In genomic region chr11:97003170-97003569, GRCm38 (mm10) we compare ENCODE assay signal across 25 mouse cellular contexts. TPM values are rescaled to one million over a fixed set of nuclear protein-coding genes. Genes with fewer than 3 reads are reported as not detected.
DNase-seq lines count a peak whose midpoint lies in the region; ATAC-seq lines count a peak whose summit lies in the region.
"Had no signal": no experiment of that assay in that cellular context is flagged by ENCODE, and none has a peak within 500 bp of the region (broad histone marks: within the 10 kb centered on the region; RNA-seq: fewer than 3 reads in every experiment).

No protein-coding gene starts in this region.

- H3K4me3 ChIP-seq in forebrain, embryonic 10.5 days = no peak overlapping the region
- H3K4me3 ChIP-seq in forebrain, embryonic 14.5 days (ENCODE audit: low read depth, low read length) = no peak overlapping the region
- no peak overlapping the region for H3K4me3 ChIP-seq in midbrain, embryonic 11.5 days (ENCODE audit: low read depth, low read length)
- H3K4me3 ChIP-seq in midbrain, embryonic 13.5 days (replicated peaks) = no peak overlapping the region
- H3K4me3 ChIP-seq: embryonic facial prominence, embryonic 12.5 days; forebrain, embryonic 13.5 days; heart, adult 2 months; heart, embryonic 15.5 days; hindbrain, embryonic 12.5 days; intestine, embryonic 15.5 days had no signal

- H3K27me3 ChIP-seq in forebrain, embryonic 10.5 days (ENCODE audit: poor library complexity, severe bottlenecking) = peaks cover 81% of the 10 kb centered on the region
- no peaks in the 10 kb centered on the region; the same call in 1 of the 2 replicates for H3K27me3 ChIP-seq in forebrain, embryonic 14.5 days (replicated peaks; ENCODE audit: control insufficient read depth, insufficient read depth, low read length)
- no peaks in the 10 kb centered on the region; the same call in 1 of the 2 replicates for H3K27me3 ChIP-seq in midbrain, embryonic 11.5 days (ENCODE audit: control insufficient read depth, insufficient read depth, low read length)
- peaks cover 23% of the 10 kb centered on the region for H3K27me3 ChIP-seq in midbrain, embryonic 13.5 days

- no peak for ATAC-seq in forebrain, embryonic 14.5 days
- ATAC-seq in midbrain, embryonic 11.5 days (ENCODE audit: low FRiP score) = no peak
- no peak for ATAC-seq in midbrain, embryonic 13.5 days
- ATAC-seq in granulocyte monocyte progenitor cell, adult 5-6 weeks (replicated peaks; ENCODE audit: poor library complexity, severe bottlenecking) = peak; percentile 63
- ATAC-seq: activated CD4-positive, CD25-positive, alpha-beta regulatory T cell, adult 4 months; CD4-positive, CD25-positive, alpha-beta regulatory T cell, adult 4 months; forebrain, embryonic 13.5 days; hindbrain, postnatal 0 days; intestine, embryonic 15.5 days had no signal

- no peak for DNase-seq in forebrain, embryonic 10.5 days (ENCODE audit: extremely low spot score, low spot score)
- no peak for DNase-seq in forebrain, embryonic 14.5 days (ENCODE audit: low spot score)
- DNase-seq in midbrain, embryonic 11.5 days (ENCODE audit: low spot score, missing footprints) = peak; percentile 86
- DNase-seq in frontal cortex, postnatal 36 days (ENCODE audit: low spot score in 2 of 2) = no peak
- DNase-seq in left cerebral cortex, postnatal 25 days (ENCODE audit: low spot score in 2 of 2) = no peak
- DNase-seq in c-Kit-positive CD71-positive TER-119-positive erythroid progenitor cells, embryonic 14.5 days (ENCODE audit: low spot score) = no peak
- DNase-seq: adrenal gland, postnatal 14 days; B cell, adult 2 months; cerebellum, adult 2 months; cerebellum, postnatal 10 days; gastrocnemius, postnatal 10 days; heart, adult 2 months; heart, postnatal 14 days; kidney, adult 18-20 months had no signal

- no peaks in the 10 kb centered on the region for H3K36me3 ChIP-seq in forebrain, embryonic 10.5 days (replicated peaks)
- no peaks in the 10 kb centered on the region for H3K36me3 ChIP-seq in forebrain, embryonic 14.5 days (ENCODE audit: control insufficient read depth, insufficient read depth, low read length)
- H3K36me3 ChIP-seq in midbrain, embryonic 11.5 days (ENCODE audit: control insufficient read depth, insufficient read depth, low read length) = no peaks in the 10 kb centered on the region
- H3K36me3 ChIP-seq in midbrain, embryonic 13.5 days = no peaks in the 10 kb centered on the region
- H3K36me3 ChIP-seq: embryonic facial prominence, embryonic 12.5 days; heart, embryonic 15.5 days; hindbrain, embryonic 12.5 days; intestine, embryonic 15.5 days had no signal

- intact Hi-C loops in left cerebral cortex, postnatal 25 days (cut with DNase I) = no loop called here

- H3K4me2 ChIP-seq in forebrain, embryonic 14.5 days (ENCODE audit: low read length) = no peak overlapping the region
- H3K4me2 ChIP-seq in midbrain, embryonic 11.5 days = no peak overlapping the region
- H3K4me2 ChIP-seq in midbrain, embryonic 13.5 days (replicated peaks) = no peak overlapping the region
- H3K4me2 ChIP-seq: embryonic facial prominence, embryonic 12.5 days; forebrain, embryonic 13.5 days; heart, embryonic 11.5 days; heart, embryonic 15.5 days; hindbrain, embryonic 12.5 days; intestine, embryonic 15.5 days had no signal

- H3K4me1 ChIP-seq in forebrain, embryonic 10.5 days = peaks cover 37% of the 10 kb centered on the region
- peaks cover 3% of the 10 kb centered on the region; the same call in 1 of the 2 replicates for H3K4me1 ChIP-seq in forebrain, embryonic 14.5 days (ENCODE audit: control insufficient read depth, insufficient read depth, low read length)
- 0 out of 2 replicates have a peak, but pooled peaks cover 3% of the 10 kb centered on the region for H3K4me1 ChIP-seq in midbrain, embryonic 11.5 days (ENCODE audit: control insufficient read depth, insufficient read depth, low read length)
- H3K4me1 ChIP-seq in midbrain, embryonic 13.5 days (replicated peaks) = peaks cover 4% of the 10 kb centered on the region; the same call in 1 of the 2 replicates
- H3K4me1 ChIP-seq: embryonic facial prominence, embryonic 12.5 days; heart, embryonic 15.5 days; hindbrain, embryonic 12.5 days; intestine, embryonic 15.5 days had no signal

- H3K9ac ChIP-seq in forebrain, embryonic 14.5 days (ENCODE audit: low read length) = no peak overlapping the region
- no peak overlapping the region for H3K9ac ChIP-seq in midbrain, embryonic 11.5 days (ENCODE audit: low read length)
- no peak overlapping the region for H3K9ac ChIP-seq in midbrain, embryonic 13.5 days (replicated peaks)
- H3K9ac ChIP-seq: embryonic facial prominence, embryonic 12.5 days; forebrain, embryonic 13.5 days; heart, embryonic 15.5 days; hindbrain, embryonic 12.5 days; intestine, embryonic 15.5 days had no signal

- H3K9me3 ChIP-seq in forebrain, embryonic 10.5 days = no peaks in the 10 kb centered on the region
- no peaks in the 10 kb centered on the region for H3K9me3 ChIP-seq in forebrain, embryonic 14.5 days (replicated peaks; ENCODE audit: control insufficient read depth, low read length)
- no peaks in the 10 kb centered on the region for H3K9me3 ChIP-seq in midbrain, embryonic 11.5 days (ENCODE audit: control insufficient read depth, low read length)
- no peaks in the 10 kb centered on the region for H3K9me3 ChIP-seq in midbrain, embryonic 13.5 days
- H3K9me3 ChIP-seq: embryonic facial prominence, embryonic 12.5 days; forebrain, embryonic 13.5 days; heart, embryonic 15.5 days; hindbrain, embryonic 12.5 days; intestine, embryonic 15.5 days had no signal

- WGBS in forebrain, embryonic 10.5 days = 41% methylated on average over 5 of the region's 5 CpGs
- 44% methylated on average over 5 of the region's 5 CpGs for WGBS in forebrain, embryonic 14.5 days
- 35% methylated on average over 5 of the region's 5 CpGs for WGBS in midbrain, embryonic 11.5 days
- WGBS in midbrain, embryonic 13.5 days = 39% methylated on average over 5 of the region's 5 CpGs

- H3K27ac ChIP-seq in forebrain, embryonic 10.5 days = 0 out of 2 replicates have a peak overlapping the region, but pooled peaks have one; percentile 17
- no peak overlapping the region for H3K27ac ChIP-seq in forebrain, embryonic 14.5 days (ENCODE audit: low read depth, low read length)
- no peak overlapping the region for H3K27ac ChIP-seq in midbrain, embryonic 11.5 days (ENCODE audit: low read depth, low read length)
- H3K27ac ChIP-seq in midbrain, embryonic 13.5 days = no peak overlapping the region
- H3K27ac ChIP-seq: embryonic facial prominence, embryonic 12.5 days; forebrain, embryonic 13.5 days; heart, adult 2 months; heart, embryonic 15.5 days; hindbrain, embryonic 12.5 days; hindbrain, postnatal 0 days; intestine, embryonic 15.5 days had no signal

RNA-seq across cellular contexts. Expression of gene Sp6, which starts 10.0 kb away (rescaled TPM):
- polyA plus RNA-seq in forebrain, embryonic 10.5 days (2016; fragmentation: Nextera tagmentation; extraction: Ambion mirVana) = 1.8 and 2.1 TPM in 2 replicates
- 0.17 TPM in 1 of 2 replicates, not detected in the other for polyA plus RNA-seq in forebrain, embryonic 14.5 days (2014; fragmentation: Nextera tagmentation; extraction: Ambion mirVana)
- not detected in 2 replicates for polyA plus RNA-seq in midbrain, embryonic 11.5 days (2014; fragmentation: Nextera tagmentation; extraction: Ambion mirVana)
- polyA plus RNA-seq in midbrain, embryonic 13.5 days (2015; fragmentation: Nextera tagmentation; extraction: Ambion mirVana) = 0.07 and 0.13 TPM in 2 replicates
- 0.26 and 0.37 TPM in 2 replicates for total RNA-seq in granulocyte monocyte progenitor cell, adult 5-6 weeks (2014; fragmentation: Nextera tagmentation)
- not detected in 2 replicates for total RNA-seq in granulocyte monocyte progenitor cell, adult 5-6 weeks (2017)
- total RNA-seq in left cerebral cortex, postnatal 25 days (2021) = 1 to 10 TPM; 2.1 to 2.2 TPM
- polyA plus RNA-seq: activated CD4-positive, CD25-positive, alpha-beta regulatory T cell, adult 4 months had no signal

RNA-seq across cellular contexts. Expression of gene Sp2, which starts 20.4 kb away (rescaled TPM):
- polyA plus RNA-seq in forebrain, embryonic 10.5 days (2016; fragmentation: Nextera tagmentation; extraction: Ambion mirVana) = 29.7 and 30.9 TPM in 2 replicates
- 14.3 and 14.6 TPM in 2 replicates for polyA plus RNA-seq in forebrain, embryonic 14.5 days (2014; fragmentation: Nextera tagmentation; extraction: Ambion mirVana)
- 22.2 and 26.3 TPM in 2 replicates for polyA plus RNA-seq in midbrain, embryonic 11.5 days (2014; fragmentation: Nextera tagmentation; extraction: Ambion mirVana)
- 18.5 and 19.6 TPM in 2 replicates for polyA plus RNA-seq in midbrain, embryonic 13.5 days (2015; fragmentation: Nextera tagmentation; extraction: Ambion mirVana)
- 19.8 and 22.3 TPM in 2 replicates for total RNA-seq in granulocyte monocyte progenitor cell, adult 5-6 weeks (2014; fragmentation: Nextera tagmentation)
- 2.2 and 2.8 TPM in 2 replicates for total RNA-seq in granulocyte monocyte progenitor cell, adult 5-6 weeks (2017)
- total RNA-seq in left cerebral cortex, postnatal 25 days (2021) = 10 to 100 TPM; 12.8 to 13.5 TPM

RNA-seq across cellular contexts. Expression of gene Scrn2, which starts 26.6 kb away (rescaled TPM):
- polyA plus RNA-seq in forebrain, embryonic 10.5 days (2016; fragmentation: Nextera tagmentation; extraction: Ambion mirVana) = 44.1 and 44.6 TPM in 2 replicates
- polyA plus RNA-seq in forebrain, embryonic 14.5 days (2014; fragmentation: Nextera tagmentation; extraction: Ambion mirVana) = 15.0 and 15.4 TPM in 2 replicates
- polyA plus RNA-seq in midbrain, embryonic 11.5 days (2014; fragmentation: Nextera tagmentation; extraction: Ambion mirVana) = 21.3 and 22.1 TPM in 2 replicates
- 18.4 and 18.6 TPM in 2 replicates for polyA plus RNA-seq in midbrain, embryonic 13.5 days (2015; fragmentation: Nextera tagmentation; extraction: Ambion mirVana)
- total RNA-seq in granulocyte monocyte progenitor cell, adult 5-6 weeks (2014; fragmentation: Nextera tagmentation) = 12.2 and 22.1 TPM in 2 replicates
- total RNA-seq in granulocyte monocyte progenitor cell, adult 5-6 weeks (2017) = 22.0 and 30.0 TPM in 2 replicates
- total RNA-seq in left cerebral cortex, postnatal 25 days (2021) = 1 to 10 TPM; 3.6 to 3.7 TPM

RNA-seq across cellular contexts. Expression of gene Lrrc46, which starts 38.0 kb away (rescaled TPM):
- 2.6 and 2.7 TPM in 2 replicates for polyA plus RNA-seq in forebrain, embryonic 10.5 days (2016; fragmentation: Nextera tagmentation; extraction: Ambion mirVana)
- polyA plus RNA-seq in forebrain, embryonic 14.5 days (2014; fragmentation: Nextera tagmentation; extraction: Ambion mirVana) = 4.3 and 4.5 TPM in 2 replicates
- 2.7 TPM in 2 replicates for polyA plus RNA-seq in midbrain, embryonic 11.5 days (2014; fragmentation: Nextera tagmentation; extraction: Ambion mirVana)
- 2.5 and 3.2 TPM in 2 replicates for polyA plus RNA-seq in midbrain, embryonic 13.5 days (2015; fragmentation: Nextera tagmentation; extraction: Ambion mirVana)
- not detected in 2 replicates for total RNA-seq in granulocyte monocyte progenitor cell, adult 5-6 weeks (2014; fragmentation: Nextera tagmentation)
- 0.10 and 1.1 TPM in 2 replicates for total RNA-seq in granulocyte monocyte progenitor cell, adult 5-6 weeks (2017)
- under 1 TPM; 0.66 to 0.71 TPM for total RNA-seq in left cerebral cortex, postnatal 25 days (2021)
- polyA plus RNA-seq: activated CD4-positive, CD25-positive, alpha-beta regulatory T cell, adult 4 months; CD4-positive, CD25-positive, alpha-beta regulatory T cell, adult 4 months had no signal

RNA-seq across cellular contexts. Expression of gene Mrpl10, which starts 38.2 kb away (rescaled TPM):
- 84.6 and 88.3 TPM in 2 replicates for polyA plus RNA-seq in forebrain, embryonic 10.5 days (2016; fragmentation: Nextera tagmentation; extraction: Ambion mirVana)
- polyA plus RNA-seq in forebrain, embryonic 14.5 days (2014; fragmentation: Nextera tagmentation; extraction: Ambion mirVana) = 56.2 and 57.6 TPM in 2 replicates
- 71.0 and 72.2 TPM in 2 replicates for polyA plus RNA-seq in midbrain, embryonic 11.5 days (2014; fragmentation: Nextera tagmentation; extraction: Ambion mirVana)
- polyA plus RNA-seq in midbrain, embryonic 13.5 days (2015; fragmentation: Nextera tagmentation; extraction: Ambion mirVana) = 58.2 and 62.0 TPM in 2 replicates
- total RNA-seq in granulocyte monocyte progenitor cell, adult 5-6 weeks (2014; fragmentation: Nextera tagmentation) = 44.6 and 51.7 TPM in 2 replicates
- total RNA-seq in granulocyte monocyte progenitor cell, adult 5-6 weeks (2017) = 22.9 and 23.2 TPM in 2 replicates
- 10 to 100 TPM; 67.9 to 68.8 TPM for total RNA-seq in left cerebral cortex, postnatal 25 days (2021)
